ENCODE assay signal across 23 mouse cellular contexts in genomic region chr1:169574136-169574535, GRCm38 (mm10). TPM values are rescaled to one million over a fixed set of nuclear protein-coding genes. Genes with fewer than 3 reads are reported as not detected.
DNase-seq lines count a peak whose midpoint lies in the region; ATAC-seq and TF ChIP-seq lines count a peak whose summit lies in the region.
"Had no signal": no experiment of that assay in that cellular context is flagged by ENCODE, and none has a peak within 500 bp of the region (broad histone marks: within the 10 kb centered on the region; RNA-seq: fewer than 3 reads in every experiment).

No protein-coding gene starts in this region.

- no peaks in the 10 kb centered on the region for H3K4me1 ChIP-seq in heart, embryonic 12.5 days (replicated peaks)
- H3K4me1 ChIP-seq in heart, adult 2 months (ENCODE audit: control insufficient read depth, insufficient read depth, low read length) = no peaks in the 10 kb centered on the region
- H3K4me1 ChIP-seq in midbrain, embryonic 15.5 days = no peaks in the 10 kb centered on the region

- intact Hi-C loops in gastrocnemius, adult 2 months (cut with DNase I) = no loop called here
- intact Hi-C loops in heart, adult 2 months (cut with DNase I) = no loop called here

- no peak for DNase-seq in gastrocnemius, adult 2 months
- no peak for DNase-seq in gastrocnemius, postnatal 10 days
- DNase-seq in heart, adult 11 months = peak; percentile 71
- DNase-seq in heart, adult 2 months = no peak
- no peak for DNase-seq in heart, adult 8-10 months (ENCODE audit: low spot score)
- DNase-seq in MN1 (ENCODE audit: low spot score) = peak; percentile 57
- DNase-seq: adrenal gland, adult 2 months; adrenal gland, adult 8-10 months; adrenal gland, postnatal 10 days; adrenal gland, postnatal 14 days; adrenal gland, postnatal 25 days; adrenal gland, postnatal 36 days; B cell, adult 2 months; cerebellum, adult 11 months; cerebellum, adult 11-12 months; cerebellum, adult 18-20 months had no signal

- H3K27ac ChIP-seq in gastrocnemius, adult 2 months = peak overlapping the region; percentile 50; the same call in 1 of the 2 replicates
- H3K27ac ChIP-seq in heart, embryonic 12.5 days (ENCODE audit: poor library complexity, severe bottlenecking) = no peak overlapping the region
- H3K27ac ChIP-seq in heart, adult 2 months = peak overlapping the region; percentile 53
- H3K27ac ChIP-seq in midbrain, embryonic 15.5 days = no peak overlapping the region

- H3K36me3 ChIP-seq in heart, embryonic 12.5 days = no peaks in the 10 kb centered on the region
- no peaks in the 10 kb centered on the region for H3K36me3 ChIP-seq in heart, adult 2 months (ENCODE audit: control insufficient read depth, insufficient read depth, low read length)
- no peaks in the 10 kb centered on the region for H3K36me3 ChIP-seq in midbrain, embryonic 15.5 days (replicated peaks)
- H3K36me3 ChIP-seq: G1E had no signal

- TF ChIP-seq EP300 in heart, adult 2 months (IDR thresholded peaks at IDR 0.05; ENCODE audit: insufficient read depth, low read depth, low read length) = no peak

- H3K4me2 ChIP-seq in heart, embryonic 12.5 days = no peak overlapping the region
- no peak overlapping the region for H3K4me2 ChIP-seq in midbrain, embryonic 15.5 days

- H3K9ac ChIP-seq in heart, embryonic 12.5 days = no peak overlapping the region
- H3K9ac ChIP-seq in heart, adult 2 months (ENCODE audit: low read depth, low read length) = no peak overlapping the region
- no peak overlapping the region for H3K9ac ChIP-seq in midbrain, embryonic 15.5 days

- TF ChIP-seq POLR2A in heart, adult 2 months (IDR thresholded peaks at IDR 0.05; ENCODE audit: insufficient read depth, low read depth, low read length) = no peak

- no peak for TF ChIP-seq CTCF in gastrocnemius, adult 2 months (IDR thresholded peaks at IDR 0.05)
- TF ChIP-seq CTCF in heart, adult 2 months (IDR thresholded peaks at IDR 0.05) = no peak

- H3K9me3 ChIP-seq in heart, embryonic 12.5 days (replicated peaks) = no peaks in the 10 kb centered on the region
- no peaks in the 10 kb centered on the region for H3K9me3 ChIP-seq in midbrain, embryonic 15.5 days
- H3K9me3 ChIP-seq: G1E had no signal

- ATAC-seq in heart, embryonic 12.5 days (ENCODE audit: insufficient number of reproducible peaks, low FRiP score) = no peak
- no peak for ATAC-seq in midbrain, embryonic 15.5 days (replicated peaks)
- ATAC-seq: activated CD4-positive, CD25-positive, alpha-beta regulatory T cell, adult 4 months; CD4-positive, CD25-positive, alpha-beta regulatory T cell, adult 4 months; Patski had no signal

- no peak overlapping the region for H3K4me3 ChIP-seq in gastrocnemius, adult 2 months
- H3K4me3 ChIP-seq in heart, embryonic 12.5 days = no peak overlapping the region
- H3K4me3 ChIP-seq in heart, adult 2 months = no peak overlapping the region
- no peak overlapping the region for H3K4me3 ChIP-seq in midbrain, embryonic 15.5 days

- H3K79me2 ChIP-seq in heart, adult 2 months (replicated peaks; ENCODE audit: control insufficient read depth, insufficient read depth, low read length) = no peaks in the 10 kb centered on the region

- H3K27me3 ChIP-seq in heart, embryonic 12.5 days (replicated peaks) = no peaks in the 10 kb centered on the region
- H3K27me3 ChIP-seq in heart, adult 2 months (ENCODE audit: control insufficient read depth, insufficient read depth, low read length) = no peaks in the 10 kb centered on the region
- H3K27me3 ChIP-seq in midbrain, embryonic 15.5 days (replicated peaks) = no peaks in the 10 kb centered on the region
- H3K27me3 ChIP-seq: CH12.LX had no signal

RNA-seq across cellular contexts. Expression of gene Nuf2, which starts 42.9 kb away (rescaled TPM):
- not detected for total RNA-seq in gastrocnemius, adult 2 months (2021)
- 1 to 10 TPM; 6.8 to 8.4 TPM for total RNA-seq in gastrocnemius, postnatal 10 days (2021)
- polyA plus RNA-seq in heart, embryonic 12.5 days (2016; fragmentation: Nextera tagmentation; extraction: Ambion mirVana) = 45.6 and 48.2 TPM in 2 replicates
- under 1 TPM; 0.13 to 0.25 TPM for total RNA-seq in heart, adult 2 months (2021)
- 0.12 and 0.18 TPM in 2 replicates for polyA plus RNA-seq in heart, adult 2 months (2012; rRNA removed)
- under 1 TPM in 3 of 4 experiments, not detected in 1; 0.16 to 0.52 (median 0.38) TPM for total RNA-seq in heart, adult 8-10 months (2022)
- 9.8 and 10.6 TPM in 2 replicates for polyA plus RNA-seq in midbrain, embryonic 15.5 days (2015; fragmentation: Nextera tagmentation; extraction: Ambion mirVana)

Comparison
In these comparisons a context has a peak if more than half of its experiments do, and no peak if none do; other contexts are left out.
1. DNase-seq: peak in heart, adult 11 months (single experiment) and MN1 (single experiment); none in gastrocnemius, adult 2 months (single experiment), gastrocnemius, postnatal 10 days (single experiment), heart, adult 2 months (0 of 2) and heart, adult 8-10 months (single experiment).
2. H3K27ac ChIP-seq: peak in gastrocnemius, adult 2 months (single experiment) and heart, adult 2 months (single experiment); none in heart, embryonic 12.5 days (single experiment) and midbrain, embryonic 15.5 days (single experiment).
3. RNA of gene Nuf2, which starts 42.9 kb away (total RNA-seq): 6.8 to 8.4 TPM in gastrocnemius, postnatal 10 days; 0.16 to 0.52 TPM in heart, adult 8-10 months, 0.13 to 0.25 TPM in heart, adult 2 months and not detected in gastrocnemius, adult 2 months; every median in the first group is over 4 times any median in the second.